Mouse (Mus musculus): ENCODE results near the gene Uvrag. TPM values are rescaled to one million over a fixed set of nuclear protein-coding genes. Genes with fewer than 3 reads are reported as not detected.
"Not testable (repeated sequence)": the region's sequence is repeated elsewhere in the genome, so short reads cannot be mapped to it uniquely, and the experiment has no call there.

Gene Uvrag
- polyA plus RNA-seq, 1 experiment from 2014 or later = 14.2 TPM

DNA sequence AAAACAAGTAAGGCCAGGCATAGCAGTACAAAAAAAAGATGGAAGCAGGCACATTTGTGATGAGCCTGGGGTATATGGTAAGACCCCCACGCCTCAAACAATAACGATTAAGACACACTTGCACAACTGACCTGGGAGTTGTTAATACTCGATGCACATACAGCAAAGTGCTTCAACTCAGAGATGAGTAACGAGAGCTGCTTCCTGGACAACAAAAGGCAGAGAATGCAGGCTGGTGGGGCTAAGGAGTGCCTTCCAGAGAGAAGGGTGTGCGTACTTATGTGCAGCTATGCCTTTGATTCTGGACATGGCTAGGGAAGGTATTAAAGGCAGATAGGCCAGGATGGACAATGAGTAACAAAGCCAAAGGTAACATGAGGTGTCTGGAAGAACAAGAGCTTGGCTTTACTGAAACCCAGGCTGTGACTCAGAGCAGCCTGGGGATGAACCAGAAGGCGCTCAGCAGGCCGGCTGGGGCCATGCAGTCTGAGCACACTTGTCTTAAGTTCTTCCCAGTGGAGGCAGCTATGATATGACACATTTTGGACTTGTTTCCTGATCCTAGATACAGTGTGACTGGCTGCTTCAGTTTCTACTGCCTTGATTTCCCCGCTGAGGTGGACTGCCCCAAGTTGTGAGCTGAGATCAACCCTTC lies 172.1 kb downstream of the Uvrag start:
- Histone ChIP-seq H3K27ac (no peak overlapping the region), H3K4me3 (no peak overlapping the region), H3K4me1 (replicated peaks) (peaks cover 11% of the 10 kb centered on the region), H3K27me3 (no peaks in the 10 kb centered on the region), H3K9me3 (0 out of 2 replicates have a peak, but pooled peaks cover 6% of the 10 kb centered on the region), H3K36me3 (no peaks in the 10 kb centered on the region), H3K9ac (no peak overlapping the region), H3K4me2 (no peak overlapping the region)
- whole genome bisulfite sequencing = 71% methylated on average over 8 of the region's 8 CpGs
- ATAC-seq (ENCODE audit: low FRiP score) = no peak

GRCm38 (mm10) chr7:98968082-98968674 lies 172.8 kb downstream of the Uvrag start:
- peak overlapping the region; percentile 5; the same call in 1 of the 2 replicates for H3K9ac ChIP-seq
- peaks cover 11% of the 10 kb centered on the region for H3K4me1 ChIP-seq (replicated peaks)
- H3K4me2 ChIP-seq = peak overlapping the region; percentile 27
- H3K9me3 ChIP-seq = 0 out of 2 replicates have a peak, but pooled peaks cover 6% of the 10 kb centered on the region
- H3K4me3 ChIP-seq = peak overlapping the region; percentile 4; the same call in 1 of the 2 replicates
- H3K36me3 ChIP-seq = no peaks in the 10 kb centered on the region
- 0 out of 2 replicates have a peak, but pooled peaks have one; percentile 54 for ATAC-seq (ENCODE audit: low FRiP score)
- WGBS = 13% methylated on average over 16 of the region's 16 CpGs
- peak overlapping the region; percentile 8; the same call in 1 of the 2 replicates for H3K27ac ChIP-seq
- H3K27me3 ChIP-seq = no peaks in the 10 kb centered on the region

DNA sequence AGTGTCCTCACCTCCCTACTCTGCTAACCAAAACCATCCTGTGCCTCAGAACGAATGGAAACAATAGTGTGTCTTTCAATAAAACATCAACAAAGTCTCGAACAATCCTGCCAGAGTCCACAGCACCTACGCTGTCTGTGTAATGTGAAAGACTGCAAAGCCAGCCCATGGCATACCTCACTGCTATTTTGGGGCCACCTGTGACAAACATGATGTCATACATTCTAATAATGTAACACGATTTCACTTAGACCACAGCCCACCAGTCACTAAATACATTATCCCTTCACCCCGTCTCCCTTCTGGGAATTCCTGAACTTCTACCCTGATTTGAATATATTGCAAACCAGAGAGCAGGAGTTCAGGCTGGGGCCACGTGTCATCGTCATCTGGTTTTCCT lies 173.3 kb downstream of the Uvrag start:
- WGBS = 44% methylated on average over 7 of the region's 7 CpGs
- Histone ChIP-seq H3K36me3 (no peaks in the 10 kb centered on the region), H3K4me2 (peak overlapping the region; percentile 27), H3K9me3 (0 out of 2 replicates have a peak, but pooled peaks cover 6% of the 10 kb centered on the region), H3K27ac (0 out of 2 replicates have a peak overlapping the region, but pooled peaks have one; percentile 8), H3K27me3 (no peaks in the 10 kb centered on the region), H3K4me3 (peak overlapping the region; percentile 4; the same call in 1 of the 2 replicates), H3K9ac (no peak overlapping the region), H3K4me1 (replicated peaks) (peaks cover 15% of the 10 kb centered on the region)
- ATAC-seq (ENCODE audit: low FRiP score) = no peak

DNA sequence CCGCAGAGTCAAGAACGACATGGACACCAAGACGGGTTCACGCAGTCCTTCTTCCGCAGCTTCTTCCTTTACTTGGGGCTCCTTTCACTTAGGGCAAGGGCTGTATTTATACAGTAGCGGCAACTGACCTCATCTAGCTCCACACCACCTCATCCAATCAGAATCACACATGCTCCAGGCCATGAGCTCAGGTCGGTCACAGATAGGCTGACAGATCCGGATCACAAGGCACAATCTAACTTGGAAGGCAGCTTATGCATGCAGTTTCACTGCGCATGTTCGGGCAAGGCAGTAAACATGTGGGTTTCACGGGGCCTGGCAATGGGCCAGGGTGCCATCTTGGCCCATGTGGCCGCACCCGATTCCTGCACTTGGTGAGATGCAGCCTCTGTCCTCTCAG lies 177.4 kb downstream of the Uvrag start:
- not testable (repeated sequence) for H3K27me3 ChIP-seq; H3K9me3 ChIP-seq; H3K27ac ChIP-seq; H3K36me3 ChIP-seq; H3K4me2 ChIP-seq; H3K9ac ChIP-seq; ATAC-seq (ENCODE audit: low FRiP score); H3K4me3 ChIP-seq
- H3K4me1 ChIP-seq (replicated peaks) = peaks cover 18% of the 10 kb centered on the region
- WGBS = 90% methylated on average over 13 of the region's 13 CpGs

GRCm38 (mm10) chr7:98962547-98963311 lies 178.2 kb downstream of the Uvrag start:
- Histone ChIP-seq H3K27ac (no peak overlapping the region), H3K9ac (no peak overlapping the region), H3K9me3 (no peaks in the 10 kb centered on the region), H3K4me1 (replicated peaks) (peaks cover 11% of the 10 kb centered on the region), H3K36me3 (no peaks in the 10 kb centered on the region), H3K4me2 (no peak overlapping the region), H3K27me3 (no peaks in the 10 kb centered on the region), H3K4me3 (no peak overlapping the region)
- peak; percentile 74; the same call in 1 of the 2 replicates for ATAC-seq (ENCODE audit: low FRiP score)
- WGBS = 41% methylated on average over 13 of the region's 13 CpGs

DNA sequence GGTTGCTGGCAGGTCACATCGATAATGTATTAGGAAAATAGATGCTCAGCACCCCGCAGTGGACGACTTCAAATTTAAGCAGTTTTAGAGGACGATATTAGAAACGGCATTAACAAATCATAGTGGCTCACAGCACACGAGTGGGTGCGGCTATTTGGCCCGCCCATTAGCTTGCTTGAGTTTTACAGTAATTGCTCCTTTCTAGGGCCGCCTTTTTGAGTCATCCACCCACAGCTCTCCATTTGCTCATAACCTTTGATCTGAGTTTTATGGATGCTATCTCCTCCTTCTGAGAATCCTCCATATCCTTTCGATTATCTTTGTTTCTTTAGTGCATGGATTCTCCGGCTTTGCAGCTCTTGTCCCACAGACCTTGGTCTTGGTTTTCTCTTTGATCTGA lies 178.9 kb downstream of the Uvrag start:
- no peak for ATAC-seq (ENCODE audit: low FRiP score)
- H3K9ac ChIP-seq = no peak overlapping the region

GRCm38 (mm10) chr7:98960274-98960673 lies 180.7 kb downstream of the Uvrag start:
- WGBS = 78% methylated on average over 8 of the region's 8 CpGs
- Histone ChIP-seq H3K4me2 (no peak overlapping the region), H3K27me3 (no peaks in the 10 kb centered on the region), H3K9ac (no peak overlapping the region), H3K36me3 (no peaks in the 10 kb centered on the region), H3K9me3 (no peaks in the 10 kb centered on the region), H3K27ac (no peak overlapping the region), H3K4me1 (replicated peaks) (peaks cover 7% of the 10 kb centered on the region), H3K4me3 (no peak overlapping the region)
- ATAC-seq (ENCODE audit: low FRiP score) = no peak

More for the DNA sequence above, 178.9 kb downstream of the Uvrag start:
- 79% methylated on average over 11 of the region's 11 CpGs for WGBS
- Histone ChIP-seq H3K27ac (no peak overlapping the region), H3K36me3 (no peaks in the 10 kb centered on the region), H3K27me3 (no peaks in the 10 kb centered on the region), H3K9me3 (no peaks in the 10 kb centered on the region), H3K4me3 (no peak overlapping the region), H3K4me2 (no peak overlapping the region), H3K4me1 (replicated peaks) (peaks cover 7% of the 10 kb centered on the region)

DNA sequence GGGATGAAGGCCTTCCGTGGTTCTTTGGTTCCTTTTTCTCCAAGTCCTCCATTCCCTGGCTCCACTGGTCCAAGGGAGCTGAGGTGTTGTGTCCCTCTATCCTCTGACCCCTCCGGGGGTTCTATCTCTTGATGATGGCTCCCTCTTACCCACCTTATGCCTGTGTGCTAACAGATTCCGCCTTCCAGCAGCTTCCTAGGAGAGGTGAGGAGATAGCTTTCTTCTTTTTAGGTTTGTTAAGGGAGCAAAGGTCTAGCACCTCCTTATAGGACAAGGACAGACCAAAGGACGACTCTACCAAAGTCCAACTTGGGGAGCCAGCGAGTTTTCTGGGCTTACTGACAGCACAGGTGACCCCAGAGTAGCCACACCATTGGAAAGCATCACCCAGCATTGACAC lies 181.7 kb downstream of the Uvrag start:
- Histone ChIP-seq H3K9me3 (no peaks in the 10 kb centered on the region), H3K4me2 (no peak overlapping the region), H3K27me3 (no peaks in the 10 kb centered on the region), H3K4me1 (replicated peaks) (peaks cover 7% of the 10 kb centered on the region), H3K27ac (no peak overlapping the region), H3K9ac (no peak overlapping the region), H3K4me3 (no peak overlapping the region), H3K36me3 (no peaks in the 10 kb centered on the region)
- ATAC-seq (ENCODE audit: low FRiP score) = no peak
- WGBS = 91% methylated on average over 5 of the region's 5 CpGs

DNA sequence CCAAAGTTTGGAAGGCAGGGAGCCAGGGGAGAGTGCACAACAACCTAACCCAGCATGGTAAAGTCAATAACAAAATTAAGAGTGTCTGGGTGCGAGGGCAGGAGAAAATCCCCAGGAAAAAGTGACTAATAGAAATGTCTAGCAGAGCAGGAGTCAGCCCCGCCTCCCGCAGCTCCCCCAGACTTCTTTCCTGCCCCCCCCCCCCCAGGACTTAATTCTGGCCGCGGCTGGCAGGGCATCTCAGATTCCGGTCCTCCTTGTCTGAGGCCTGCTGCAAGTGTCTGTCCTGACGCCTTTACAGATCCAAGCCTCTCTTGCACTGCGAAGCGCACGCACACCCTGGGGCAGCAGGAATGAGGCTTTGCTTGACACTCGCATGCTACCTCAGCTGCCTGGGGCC lies 182.8 kb downstream of the Uvrag start:
- Histone ChIP-seq H3K9ac (no peak overlapping the region), H3K4me1 (replicated peaks) (peaks cover 7% of the 10 kb centered on the region), H3K36me3 (no peaks in the 10 kb centered on the region), H3K27ac (no peak overlapping the region), H3K4me2 (no peak overlapping the region), H3K27me3 (no peaks in the 10 kb centered on the region), H3K9me3 (no peaks in the 10 kb centered on the region), H3K4me3 (no peak overlapping the region)
- no peak for ATAC-seq (ENCODE audit: low FRiP score)
- WGBS = 33% methylated on average over 9 of the region's 11 CpGs

DNA sequence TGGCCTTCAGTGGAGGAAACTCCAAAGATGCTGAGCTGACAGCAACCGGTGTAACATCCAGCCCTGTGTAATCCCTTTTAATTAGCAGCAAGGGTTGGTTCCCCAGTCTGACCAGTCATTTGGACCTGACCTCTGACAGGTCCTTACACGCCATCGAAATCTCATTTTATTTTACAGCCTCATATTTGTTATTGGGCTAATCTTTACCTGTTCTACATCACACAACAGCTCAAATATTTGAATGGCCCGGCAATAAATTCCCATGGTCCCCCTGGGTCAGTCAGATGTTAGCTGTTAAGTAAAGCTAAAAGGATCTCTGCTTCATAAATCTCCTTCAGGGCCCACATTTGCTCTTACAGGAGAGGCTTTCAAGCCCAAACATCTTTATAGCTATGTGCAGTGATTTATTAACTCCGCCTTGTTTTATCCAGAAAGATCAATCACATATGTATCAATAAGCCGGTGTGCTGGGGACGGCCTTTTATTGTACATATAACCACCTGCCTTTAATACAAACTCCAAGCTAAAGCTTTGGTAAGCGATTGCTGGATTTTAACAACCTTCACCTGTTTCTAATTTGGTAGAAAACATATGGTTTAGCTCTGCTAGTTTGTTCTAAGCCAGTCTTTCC lies 183.7 kb downstream of the Uvrag start:
- H3K4me1 ChIP-seq (replicated peaks) = no peaks in the 10 kb centered on the region; the same call in none of the 2 replicates
- H3K4me3 ChIP-seq = no peak overlapping the region
- ATAC-seq (ENCODE audit: low FRiP score) = no peak
- WGBS = 79% methylated on average over 8 of the region's 8 CpGs
- H3K9ac ChIP-seq = no peak overlapping the region
- H3K27ac ChIP-seq = no peak overlapping the region
- no peaks in the 10 kb centered on the region for H3K9me3 ChIP-seq
- no peaks in the 10 kb centered on the region for H3K36me3 ChIP-seq
- H3K27me3 ChIP-seq = no peaks in the 10 kb centered on the region
- H3K4me2 ChIP-seq = no peak overlapping the region

DNA sequence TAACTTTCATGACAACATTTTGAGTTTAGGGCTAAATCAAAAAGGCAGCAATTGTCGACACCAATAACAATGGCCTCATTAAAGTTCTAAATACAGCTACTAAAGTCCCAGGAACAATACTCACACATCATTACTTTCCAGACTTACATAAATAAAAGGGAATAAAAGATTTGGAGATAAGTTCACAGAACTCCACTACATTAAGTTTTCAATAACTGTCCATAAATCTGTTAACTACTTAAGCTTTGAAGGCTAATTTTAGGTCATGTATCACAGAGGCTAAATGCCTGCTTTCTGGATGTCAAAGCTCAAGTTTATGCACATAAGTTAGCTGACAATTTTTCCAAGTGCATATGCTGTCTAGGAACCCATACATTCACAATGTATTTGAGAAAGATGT lies 184.3 kb downstream of the Uvrag start:
- ATAC-seq (ENCODE audit: low FRiP score) = no peak
- WGBS = 82% methylated on average over 1 of the region's 1 CpGs
- no peak overlapping the region for H3K4me2 ChIP-seq
- no peak overlapping the region for H3K4me3 ChIP-seq
- no peak overlapping the region for H3K9ac ChIP-seq
- H3K27ac ChIP-seq = no peak overlapping the region
- no peaks in the 10 kb centered on the region for H3K9me3 ChIP-seq
- H3K4me1 ChIP-seq (replicated peaks) = no peaks in the 10 kb centered on the region; the same call in 1 of the 2 replicates
- H3K36me3 ChIP-seq = no peaks in the 10 kb centered on the region
- no peaks in the 10 kb centered on the region for H3K27me3 ChIP-seq

GRCm38 (mm10) chr7:98953649-98954048 lies 187.3 kb downstream of the Uvrag start:
- H3K9me3 ChIP-seq = no peaks in the 10 kb centered on the region

More at GRCm38 (mm10) chr7:98953649-98954048, 187.3 kb downstream of the Uvrag start:
- H3K27ac ChIP-seq = no peak overlapping the region
- no peak overlapping the region for H3K4me3 ChIP-seq
- H3K4me2 ChIP-seq = no peak overlapping the region
- no peaks in the 10 kb centered on the region for H3K36me3 ChIP-seq
- no peak overlapping the region for H3K9ac ChIP-seq
- WGBS = 76% methylated on average over 3 of the region's 3 CpGs
- H3K27me3 ChIP-seq = no peaks in the 10 kb centered on the region
- no peak for ATAC-seq (ENCODE audit: low FRiP score)
- peaks cover 19% of the 10 kb centered on the region for H3K4me1 ChIP-seq (replicated peaks)

All from hindbrain, embryonic 13.5 days (tissue).